Mouse (Mus musculus) small intestine, adult 2 months (tissue): ENCODE data around the gene Foxf1.

Source experiments
- CTCF ChIP-seq: fragments of 200-500 bp; IDR thresholded peaks from 2 replicates; pipeline ENCODE4 v1.5.1; 2012; ENCODE audit warnings: low read depth, mild to moderate bottlenecking, control low read depth, inconsistent platforms, low read length, moderate library complexity, mixed read lengths; ENCODE audit not compliant: insufficient replicate concordance, insufficient read length; ENCODE audit errors: extremely low read depth
- POLR2A ChIP-seq: fragments of 200-500 bp; IDR thresholded peaks from 2 replicates; pipeline ENCODE4 v1.6.1; 2012; ENCODE audit warnings: low read depth, mild to moderate bottlenecking, control low read depth, inconsistent platforms, low read length, moderate library complexity

- TF ChIP-seq POLR2A (no peak), CTCF (no peak)
Measured at GRCm38 (mm10) chr8:121117906-121118305, 33.7 kb downstream of the Foxf1 start.
